Mouse (Mus musculus) heart, embryonic 11.5 days (tissue): ENCODE results near the gene P2rx2. TPM values are rescaled to one million over a fixed set of nuclear protein-coding genes. Genes with fewer than 3 reads are reported as not detected.

ENCODE experiments used
- ATAC-seq: fragments of 200-750 bp; cut with Nextera tagmentation; replicated peaks from 2 replicates; pipeline ENCODE4 v1.8.0; 2017; ENCODE audit warnings: moderate library complexity; ENCODE audit not compliant: insufficient number of reproducible peaks, low FRiP score, low TSS enrichment
- H3K27ac ChIP-seq: fragments of 300-500 bp; sonication (generic); 2 replicates; pipeline ENCODE4 v1.5.1; 2014; ENCODE audit warnings: mild to moderate bottlenecking, low read depth, low read length
- H3K27me3 ChIP-seq: fragments of 300-500 bp; sonication (generic); 2 replicates; pipeline ENCODE4 v1.6.1; 2014; ENCODE audit warnings: mild to moderate bottlenecking, low read length, mixed read lengths; ENCODE audit not compliant: control insufficient read depth, insufficient read depth
- H3K36me3 ChIP-seq: fragments of 300-500 bp; sonication (generic); 2 replicates; pipeline ENCODE4 v1.6.1; 2014; ENCODE audit warnings: mild to moderate bottlenecking, low read length, moderate library complexity, mixed read lengths; ENCODE audit not compliant: control insufficient read depth, insufficient read depth
- H3K4me1 ChIP-seq: fragments of 300-500 bp; sonication (generic); 2 replicates; pipeline ENCODE4 v1.6.1; 2014; ENCODE audit warnings: low read length; ENCODE audit not compliant: control insufficient read depth, insufficient read depth
- H3K4me2 ChIP-seq: fragments of 300-500 bp; sonication (generic); 2 replicates; pipeline ENCODE4 v1.6.1; 2014; ENCODE audit warnings: mild to moderate bottlenecking, moderate library complexity
- H3K4me3 ChIP-seq: fragments of 300-500 bp; sonication (generic); 2 replicates; pipeline ENCODE4 v1.5.1; 2014; ENCODE audit warnings: low read depth, low read length
- H3K9ac ChIP-seq: fragments of 300-500 bp; sonication (generic); 2 replicates; pipeline ENCODE4 v1.6.1; 2014; ENCODE audit warnings: mild to moderate bottlenecking, low read depth, low read length, moderate library complexity
- H3K9me3 ChIP-seq: fragments of 300-500 bp; sonication (generic); replicated peaks from 2 replicates; pipeline ENCODE4 v1.6.1; 2016; ENCODE audit warnings: low read length; ENCODE audit not compliant: control insufficient read depth
- WGBS: fragments of 180-500 bp; shearing (Covaris S2); extraction: QIAGEN DNeasy Blood & Tissue Kit; methylation state at CpG from one replicate; pipeline ENCODE4 v1.1.7; 2014; ENCODE audit not compliant: insufficient replicate concordance; 5-methylcytosine and 5-hydroxymethylcytosine counted together
- polyA plus RNA-seq: library from polyadenylated mRNA; unstranded; fragments of >200 nt; fragmentation: Nextera tagmentation; extraction: Ambion mirVana; gene quantifications from 2 replicates; pipeline ENCODE4 v1.2.1, GENCODE M21; 2014

P2rx2 gene
- polyA plus RNA-seq, 1 experiment from 2014 or later: 0.27 TPM

- Histone ChIP-seq H3K4me3 (no peak overlapping the region), H3K36me3 (no peaks in the 10 kb centered on the region), H3K4me1 (no peaks in the 10 kb centered on the region), H3K9me3 (no peaks in the 10 kb centered on the region), H3K27me3 (peaks cover 16% of the 10 kb centered on the region; the same call in 1 of the 2 replicates), H3K4me2 (no peak overlapping the region), H3K9ac (no peak overlapping the region), H3K27ac (no peak overlapping the region)
- 16% methylated on average over 7 of the region's 7 CpGs for WGBS
- no peak for ATAC-seq
These were observed 11.7 kb upstream of the P2rx2 start for GRCm38 (mm10) chr5:110354716-110355115.

DNA sequence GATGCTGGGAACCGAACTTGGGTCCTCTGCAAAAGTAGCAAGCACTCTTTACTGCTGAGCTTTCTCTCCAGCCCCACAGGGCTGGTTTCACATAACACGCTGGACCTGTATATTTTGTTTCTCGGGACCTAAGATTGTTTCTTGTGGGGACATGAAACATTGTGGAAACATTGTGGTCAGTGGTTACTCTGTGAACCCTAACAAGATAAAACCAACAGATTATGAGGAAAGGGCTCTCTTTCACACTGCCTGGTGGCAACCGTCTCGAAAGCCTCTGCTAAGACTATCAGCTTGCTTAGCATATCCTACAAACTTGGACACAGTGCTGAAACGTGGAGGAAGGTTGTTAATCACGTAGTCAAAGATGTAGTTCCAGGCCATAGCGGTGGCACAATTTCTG is 4.0 kb upstream of the P2rx2 start:
- H3K4me1 ChIP-seq: peaks cover 6% of the 10 kb centered on the region
- H3K4me2 ChIP-seq: no peak overlapping the region
- no peak overlapping the region for H3K4me3 ChIP-seq
- H3K27me3 ChIP-seq: peaks cover 26% of the 10 kb centered on the region
- 74% methylated on average over 8 of the region's 8 CpGs for WGBS
- H3K9me3 ChIP-seq: no peaks in the 10 kb centered on the region
- H3K27ac ChIP-seq: no peak overlapping the region
- no peak overlapping the region for H3K9ac ChIP-seq
- no peak for ATAC-seq
- no peaks in the 10 kb centered on the region for H3K36me3 ChIP-seq

DNA sequence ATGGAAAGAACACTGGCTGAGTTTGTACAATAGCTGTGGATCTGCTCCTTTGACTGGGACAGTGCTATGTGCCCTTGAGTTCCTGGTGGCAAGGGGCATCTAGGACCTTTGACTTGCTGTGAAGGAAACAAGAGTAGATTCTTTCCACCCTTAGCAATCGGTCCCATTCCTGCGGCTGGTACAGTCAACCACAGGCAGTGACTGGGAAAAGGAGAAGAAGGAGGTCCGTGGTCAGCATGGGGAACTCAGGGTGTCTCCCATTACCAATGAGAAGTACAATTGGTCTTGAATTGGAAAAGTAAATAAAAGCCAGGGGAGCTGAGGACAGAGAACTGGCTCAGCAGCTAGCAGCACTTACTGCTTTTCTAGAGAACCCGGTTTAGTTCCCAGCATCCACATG is 2.5 kb upstream of the P2rx2 start:
- Histone ChIP-seq H3K36me3 (no peaks in the 10 kb centered on the region), H3K4me2 (no peak overlapping the region), H3K27ac (no peak overlapping the region), H3K4me3 (no peak overlapping the region), H3K27me3 (peaks cover 40% of the 10 kb centered on the region), H3K4me1 (peaks cover 6% of the 10 kb centered on the region), H3K9me3 (no peaks in the 10 kb centered on the region), H3K9ac (no peak overlapping the region)
- WGBS: 68% methylated on average over 4 of the region's 4 CpGs
- ATAC-seq: no peak

- no peaks in the 10 kb centered on the region for H3K9me3 ChIP-seq
- 65% methylated on average over 4 of the region's 4 CpGs for WGBS
- H3K27ac ChIP-seq: no peak within 1 kb of the TSS
- no peak within 1 kb of the TSS for H3K4me3 ChIP-seq
- peaks cover 6% of the 10 kb centered on the region for H3K4me1 ChIP-seq
- no peak within 1 kb of the TSS for H3K9ac ChIP-seq
- peaks cover 40% of the 10 kb centered on the region for H3K27me3 ChIP-seq
- H3K4me2 ChIP-seq: no peak within 1 kb of the TSS
- ATAC-seq: no peak
- no peaks in the 10 kb centered on the region for H3K36me3 ChIP-seq
These were observed 1.5 kb upstream of the P2rx2 start, which contains the start of gene Lrcol1 for GRCm38 (mm10) chr5:110344524-110344923. TSS of gene Lrcol1 (plus strand) at chr5:110344730.

DNA sequence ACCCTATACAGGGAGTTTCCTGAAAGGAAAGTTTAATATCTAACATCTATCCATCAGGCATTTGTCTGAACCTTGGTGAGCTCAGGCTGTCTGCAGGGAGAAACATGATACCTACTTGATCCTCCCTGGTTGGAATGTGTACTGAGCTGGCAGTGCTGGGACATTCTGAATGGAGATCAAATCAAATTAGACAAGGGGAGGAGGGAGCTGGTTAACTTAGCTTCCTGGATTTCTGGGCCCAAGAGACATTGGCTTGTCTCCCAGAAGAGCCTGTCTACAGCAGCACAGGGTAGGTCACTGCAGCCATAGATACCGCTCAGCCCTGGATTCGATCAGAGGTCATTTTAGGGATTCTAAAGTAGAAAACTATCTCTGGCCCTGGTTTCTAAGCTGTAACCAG is 4.2 kb downstream of the P2rx2 start:
- WGBS: 90% methylated on average over 2 of the region's 2 CpGs
- Histone ChIP-seq H3K4me2 (no peak overlapping the region), H3K4me3 (no peak overlapping the region), H3K9ac (no peak overlapping the region), H3K9me3 (no peaks in the 10 kb centered on the region), H3K27ac (no peak overlapping the region), H3K27me3 (peaks cover 31% of the 10 kb centered on the region), H3K36me3 (peaks cover 15% of the 10 kb centered on the region; the same call in 1 of the 2 replicates), H3K4me1 (peaks cover 6% of the 10 kb centered on the region)
- no peak for ATAC-seq

DNA sequence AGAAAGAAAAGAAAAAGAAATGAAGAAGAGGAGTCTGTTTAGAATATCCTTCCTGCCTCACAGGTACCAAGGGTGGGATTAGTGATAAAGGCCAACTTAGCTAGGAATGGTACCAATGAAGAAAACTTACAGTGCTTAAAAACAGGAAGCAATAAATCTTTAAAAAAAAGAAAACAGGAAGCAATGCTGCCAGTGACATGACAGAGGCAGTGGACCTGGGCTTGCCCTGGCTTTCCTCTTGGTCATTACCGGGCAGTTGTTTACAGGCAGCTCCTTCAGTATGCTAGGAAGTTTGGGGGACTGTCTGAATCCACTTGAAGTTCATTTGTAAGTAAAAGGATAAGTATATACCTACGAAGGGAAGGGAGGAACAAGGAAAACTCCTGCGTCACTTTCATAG is 12.5 kb downstream of the P2rx2 start:
- Histone ChIP-seq H3K4me2 (no peak overlapping the region), H3K9ac (no peak overlapping the region), H3K9me3 (no peaks in the 10 kb centered on the region), H3K27ac (no peak overlapping the region), H3K4me1 (no peaks in the 10 kb centered on the region), H3K27me3 (no peaks in the 10 kb centered on the region), H3K36me3 (peaks cover 44% of the 10 kb centered on the region), H3K4me3 (no peak overlapping the region)
- WGBS: 81% methylated on average over 3 of the region's 3 CpGs
- no peak for ATAC-seq

- WGBS: 93% methylated on average over 3 of the region's 3 CpGs
These were observed 29.9 kb downstream of the P2rx2 start for GRCm38 (mm10) chr5:110313127-110313526.

GRCm38 (mm10) chr5:110308861-110309260 is 34.2 kb downstream of the P2rx2 start:
- peaks cover 31% of the 10 kb centered on the region for H3K36me3 ChIP-seq
- H3K4me1 ChIP-seq: no peaks in the 10 kb centered on the region
- H3K27ac ChIP-seq: no peak overlapping the region
- H3K4me3 ChIP-seq: no peak overlapping the region
- H3K9me3 ChIP-seq: no peaks in the 10 kb centered on the region
- ATAC-seq: no peak
- no peak overlapping the region for H3K4me2 ChIP-seq
- WGBS: 95% methylated on average over 7 of the region's 7 CpGs
- H3K9ac ChIP-seq: no peak overlapping the region
- no peaks in the 10 kb centered on the region for H3K27me3 ChIP-seq

More at GRCm38 (mm10) chr5:110313127-110313526, 29.9 kb downstream of the P2rx2 start:
- Histone ChIP-seq H3K4me2 (no peak overlapping the region), H3K36me3 (peaks cover 24% of the 10 kb centered on the region), H3K9ac (no peak overlapping the region), H3K4me3 (no peak overlapping the region), H3K27me3 (no peaks in the 10 kb centered on the region), H3K9me3 (no peaks in the 10 kb centered on the region), H3K4me1 (no peaks in the 10 kb centered on the region), H3K27ac (no peak overlapping the region)
- ATAC-seq: no peak

DNA sequence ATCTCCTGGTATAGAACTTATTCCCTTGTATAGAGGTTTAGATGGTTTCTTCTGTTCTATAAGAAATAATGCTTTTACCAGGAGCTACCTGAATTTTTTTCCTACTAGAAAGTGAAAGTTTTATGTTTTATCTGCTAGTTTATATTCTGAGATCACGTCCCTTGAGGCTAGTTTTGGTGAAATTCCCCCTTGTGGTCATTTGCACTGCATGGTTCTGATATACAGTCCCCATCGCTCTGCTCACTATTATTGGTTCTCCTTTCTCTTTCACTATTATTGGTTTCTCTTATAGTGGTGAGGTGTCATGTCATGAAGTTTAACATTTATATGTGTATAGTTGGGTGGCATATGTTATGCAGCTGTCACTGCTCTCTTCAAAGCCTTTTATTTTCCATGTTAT is 42.4 kb downstream of the P2rx2 start:
- Histone ChIP-seq H3K4me2 (no peak overlapping the region), H3K4me3 (no peak overlapping the region), H3K27me3 (no peaks in the 10 kb centered on the region), H3K9me3 (no peaks in the 10 kb centered on the region), H3K27ac (no peak overlapping the region), H3K36me3 (peaks cover 30% of the 10 kb centered on the region), H3K9ac (no peak overlapping the region), H3K4me1 (no peaks in the 10 kb centered on the region)
- WGBS: 90% methylated on average over 2 of the region's 2 CpGs
- no peak for ATAC-seq
